Mouse (Mus musculus) thymus, postnatal 25 days (tissue): Measurements from ENCODE around the gene Rexo4.

Experiments
- DNase-seq: peaks from one replicate; pipeline ENCODE4 v3.0.0; 2022

Gene Rexo4

GRCm38 (mm10) chr2:26963923-26964723, at the start of gene Rexo4:
Rexo4 (minus strand) TSS chr2:26964386.
- peak; percentile 93 for DNase-seq

DNA sequence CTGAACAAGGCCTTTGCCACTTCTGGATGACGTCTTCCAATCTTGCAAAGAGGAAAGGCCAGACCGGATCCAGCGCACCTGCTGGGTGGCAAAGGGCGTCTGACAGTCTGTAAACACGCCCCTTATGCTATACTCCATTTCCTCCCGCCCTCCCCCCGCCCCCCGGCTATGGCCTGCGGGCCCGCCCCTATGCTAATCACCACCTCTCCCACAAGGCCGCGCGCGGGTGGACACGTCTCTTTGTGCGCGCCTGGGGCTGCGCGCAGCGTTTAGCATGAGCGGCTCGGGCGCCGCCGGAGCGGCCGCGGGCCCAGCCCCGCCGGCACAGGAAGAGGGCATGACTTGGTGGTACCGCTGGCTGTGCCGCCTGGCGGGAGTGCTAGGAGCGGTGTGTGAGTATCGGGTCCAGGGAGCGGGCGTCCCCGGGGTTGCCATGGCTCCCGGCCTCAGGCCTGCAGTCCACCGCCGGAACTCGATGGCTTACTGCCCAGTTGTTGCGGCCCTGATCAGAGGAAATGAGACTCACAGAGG, 45.6 kb upstream of the Rexo4 start, which contains the start of gene Cacfd1:
Cacfd1 (plus strand) TSS at position 213 of the 531 bp plus-strand sequence.
- DNase-seq: peak; percentile 91

DNA sequence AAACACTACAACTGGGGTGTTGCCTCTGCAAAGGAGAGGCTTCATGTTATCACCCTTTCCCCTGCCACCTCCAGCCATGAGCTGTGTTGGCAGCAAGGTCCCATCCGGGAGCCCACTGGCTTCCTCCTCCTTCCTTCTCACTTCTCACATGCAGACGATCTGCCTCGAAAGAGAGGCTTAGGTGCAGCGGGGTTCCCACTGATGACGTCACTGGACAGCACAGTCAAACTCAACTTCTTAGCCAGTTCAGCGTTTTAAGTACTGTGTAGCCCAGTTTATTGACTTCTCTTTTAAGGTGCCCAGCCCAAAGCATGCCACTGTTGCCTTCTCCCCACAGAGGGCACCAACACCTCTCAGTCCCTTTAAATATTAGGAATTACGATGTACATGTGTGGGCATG, 43.5 kb upstream of the Rexo4 start:
- no peak for DNase-seq

DNA sequence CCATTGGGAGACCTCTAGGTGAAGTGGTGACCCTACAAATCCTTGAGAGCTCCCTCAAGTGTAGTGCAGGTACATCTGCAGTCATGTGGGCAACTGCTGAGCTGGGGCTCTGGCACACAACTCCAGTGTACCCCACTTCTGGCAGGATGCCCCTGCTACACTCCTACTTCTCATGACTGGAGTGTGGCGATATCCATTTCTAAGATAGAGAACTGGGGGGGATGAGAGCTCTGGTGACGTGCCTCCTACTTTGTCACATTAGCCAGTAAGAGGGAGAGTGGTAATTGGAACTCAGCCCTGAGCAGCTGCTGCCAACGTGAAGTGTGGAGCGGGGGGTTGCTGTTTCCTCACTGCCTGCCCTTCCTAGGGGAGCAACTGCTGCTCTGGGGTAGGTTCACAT, 42.1 kb upstream of the Rexo4 start:
- DNase-seq: no peak

DNA sequence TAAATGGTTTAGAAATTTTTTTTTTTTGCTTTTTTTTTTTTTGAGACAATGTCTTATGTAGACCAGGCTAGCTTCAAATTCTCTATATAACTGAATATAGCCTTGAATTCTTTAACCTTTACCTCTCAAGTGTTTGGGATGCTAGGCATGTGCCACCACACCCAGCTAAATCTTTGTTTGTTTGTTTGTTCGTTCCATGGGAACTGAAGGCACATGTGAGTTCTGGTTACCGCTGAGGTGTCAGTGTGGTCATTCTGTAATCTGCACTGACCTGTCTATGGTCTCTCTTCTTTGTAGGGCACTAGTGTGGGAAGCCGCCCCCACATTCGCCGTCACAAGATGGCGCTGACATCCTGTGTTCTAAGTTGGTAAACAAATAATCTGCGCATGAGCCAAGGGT, 33.8 kb upstream of the Rexo4 start:
- no peak for DNase-seq

DNA sequence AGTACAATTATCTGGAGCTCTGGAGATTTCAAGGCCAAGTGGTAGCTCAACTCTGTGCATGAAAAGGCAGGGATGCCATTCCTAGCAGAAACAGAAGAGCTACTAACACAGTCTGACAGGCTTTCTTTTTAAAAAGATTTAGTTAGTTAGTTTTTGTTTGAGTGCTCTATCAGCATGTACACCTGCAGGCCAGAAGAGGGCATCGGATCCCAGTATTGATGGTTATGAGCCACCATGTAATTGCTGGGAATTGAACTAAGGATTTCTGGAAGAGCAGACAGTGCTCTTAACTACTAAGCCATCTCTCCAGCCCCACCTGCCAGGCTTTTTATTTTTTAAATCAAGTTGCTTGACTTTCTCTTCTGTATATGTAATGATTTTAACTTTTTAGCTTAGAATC, 33.3 kb upstream of the Rexo4 start:
- no peak for DNase-seq

- DNase-seq: no peak
Observed at GRCm38 (mm10) chr2:26993936-26994335, 29.8 kb upstream of the Rexo4 start.

GRCm38 (mm10) chr2:26984640-26985039, 20.5 kb upstream of the Rexo4 start:
- no peak for DNase-seq

- DNase-seq: no peak
Observed at GRCm38 (mm10) chr2:26984179-26984578, 20.0 kb upstream of the Rexo4 start.

- peak; percentile 34 for DNase-seq
Observed at GRCm38 (mm10) chr2:26980361-26980760, 16.2 kb upstream of the Rexo4 start.

GRCm38 (mm10) chr2:26973960-26974359, 9.8 kb upstream of the Rexo4 start:
- DNase-seq: no peak

- no peak for DNase-seq
Observed at GRCm38 (mm10) chr2:26973116-26973515, 8.9 kb upstream of the Rexo4 start, which contains the start of gene Adamts13. Adamts13 (plus strand) TSS chr2:26973416.

DNA sequence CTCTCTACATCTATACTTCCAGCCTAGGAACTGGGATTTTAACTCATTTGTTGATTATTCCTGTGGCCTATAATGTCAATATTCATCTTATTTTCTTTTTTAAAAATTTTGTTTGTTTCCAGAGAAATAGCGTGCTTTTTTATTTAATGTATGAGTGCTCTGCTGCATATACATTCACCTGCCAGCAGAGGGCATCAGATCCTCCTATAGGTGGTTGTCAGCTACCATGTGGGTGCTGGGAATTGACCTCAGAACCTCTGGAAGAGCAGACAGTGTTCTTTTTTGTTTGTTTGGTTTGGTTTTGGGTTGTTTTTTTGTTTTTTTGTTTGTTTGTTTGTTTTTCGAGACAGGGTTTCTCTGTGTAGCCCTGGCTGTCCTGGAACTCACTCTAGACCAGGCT, 3.1 kb upstream of the Rexo4 start:
- no peak for DNase-seq

- DNase-seq: no peak
Observed at GRCm38 (mm10) chr2:26964724-26965370, 661 bp upstream of the Rexo4 start.

GRCm38 (mm10) chr2:26960756-26961155, 3.4 kb downstream of the Rexo4 start:
- DNase-seq: no peak

GRCm38 (mm10) chr2:26957488-26957859, 6.7 kb downstream of the Rexo4 start:
- no peak for DNase-seq

DNA sequence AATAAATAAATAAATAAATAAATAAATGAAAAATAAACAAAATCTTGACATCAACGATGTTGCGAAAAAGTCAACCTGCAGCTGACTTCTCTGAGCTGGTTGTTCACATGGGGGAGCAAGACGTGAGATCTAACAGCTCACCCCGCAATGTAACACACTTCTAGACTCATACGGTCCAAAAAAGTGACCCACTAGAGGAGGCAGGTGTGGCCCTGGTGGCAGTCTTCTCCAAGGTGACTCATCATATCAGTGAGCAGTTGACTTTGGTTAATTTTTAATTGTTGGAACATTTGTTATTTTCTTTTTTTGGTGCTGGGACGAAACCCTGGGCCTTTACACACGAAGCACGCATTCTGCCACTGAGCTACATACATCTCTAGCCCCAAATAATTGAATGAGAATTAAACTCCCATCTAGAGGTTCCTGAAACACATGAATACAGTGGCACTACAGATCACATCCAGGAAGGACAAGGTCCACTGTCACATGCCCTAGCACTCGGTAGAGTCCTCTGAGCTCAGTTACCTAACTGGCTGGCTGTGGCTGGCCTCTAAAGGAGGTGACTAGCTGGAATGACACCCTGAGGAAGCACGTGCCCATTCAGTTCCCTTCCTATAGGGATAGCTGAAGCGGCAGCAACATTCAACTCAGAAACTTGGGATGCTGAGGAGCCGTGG, 7.2 kb downstream of the Rexo4 start:
- no peak for DNase-seq

DNA sequence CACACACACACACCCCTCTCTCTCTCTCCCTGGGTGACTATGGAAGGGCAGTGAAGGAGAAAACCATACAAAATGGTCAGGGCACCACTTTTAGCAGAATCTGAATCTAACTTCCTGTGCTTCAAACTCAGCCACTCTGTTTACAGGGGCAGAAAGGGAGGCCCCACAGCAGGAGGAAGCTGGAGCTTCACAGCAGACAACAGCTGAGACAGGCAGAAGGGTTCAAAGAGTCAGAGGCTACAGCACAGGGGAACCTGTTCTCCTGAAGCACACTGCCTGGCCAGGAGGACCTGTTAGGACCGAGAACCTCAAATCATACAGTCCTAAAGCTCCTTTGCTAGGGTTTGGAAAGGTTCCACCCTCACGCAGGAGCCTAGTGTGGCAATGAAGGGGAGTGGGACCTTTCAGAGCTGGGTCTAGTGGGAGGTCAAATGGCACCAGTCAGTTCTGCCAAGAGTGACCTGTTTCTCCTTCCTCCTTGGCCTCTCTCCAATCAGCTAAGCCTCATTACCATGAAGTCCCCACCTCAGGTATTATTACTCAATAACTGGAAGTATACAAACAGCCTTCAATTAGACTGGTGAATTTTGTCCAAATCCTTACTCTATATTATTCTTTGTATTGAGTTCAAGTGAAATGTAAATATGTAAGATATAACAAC, 9.3 kb downstream of the Rexo4 start:
- peak; percentile 42 for DNase-seq

DNA sequence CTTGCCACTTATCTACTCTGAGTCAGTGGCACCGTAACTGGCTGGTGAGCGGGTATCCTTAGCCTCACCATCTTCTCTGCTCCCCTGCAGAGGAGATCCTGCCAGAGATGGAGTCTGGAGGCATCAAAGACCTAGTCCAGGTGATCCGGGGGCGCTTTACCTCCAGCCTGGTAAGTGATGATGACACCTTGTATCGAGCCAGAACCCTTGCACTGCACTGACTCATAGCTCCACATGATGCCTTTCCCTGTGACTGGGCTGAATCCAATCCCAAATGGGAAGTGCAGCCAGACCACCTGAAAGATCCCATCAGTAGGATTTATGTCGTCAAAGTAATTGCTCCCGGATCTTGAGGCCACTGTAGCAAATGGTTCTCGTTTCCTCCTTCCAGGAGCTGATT, 11.3 kb downstream of the Rexo4 start:
- no peak for DNase-seq

DNA sequence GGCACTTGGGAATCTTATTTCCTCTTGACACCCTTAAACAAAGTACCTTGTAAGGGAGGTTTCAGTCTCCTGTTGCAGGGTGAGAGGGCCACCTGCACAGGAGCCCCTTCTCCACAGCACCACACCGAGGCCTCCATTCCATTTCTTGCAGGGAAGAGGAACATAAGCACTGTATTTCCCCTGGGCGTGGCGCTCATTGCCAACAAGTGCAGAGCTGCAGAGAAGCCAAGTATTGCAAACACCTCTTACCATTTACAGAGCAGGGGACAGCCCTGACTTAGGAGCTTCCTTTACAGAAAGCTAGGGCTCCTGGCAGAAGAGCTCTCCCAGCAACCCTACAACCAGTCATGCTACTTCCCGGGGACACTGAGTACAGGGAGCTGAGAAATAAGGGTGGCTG, 12.0 kb downstream of the Rexo4 start:
- no peak for DNase-seq

DNA sequence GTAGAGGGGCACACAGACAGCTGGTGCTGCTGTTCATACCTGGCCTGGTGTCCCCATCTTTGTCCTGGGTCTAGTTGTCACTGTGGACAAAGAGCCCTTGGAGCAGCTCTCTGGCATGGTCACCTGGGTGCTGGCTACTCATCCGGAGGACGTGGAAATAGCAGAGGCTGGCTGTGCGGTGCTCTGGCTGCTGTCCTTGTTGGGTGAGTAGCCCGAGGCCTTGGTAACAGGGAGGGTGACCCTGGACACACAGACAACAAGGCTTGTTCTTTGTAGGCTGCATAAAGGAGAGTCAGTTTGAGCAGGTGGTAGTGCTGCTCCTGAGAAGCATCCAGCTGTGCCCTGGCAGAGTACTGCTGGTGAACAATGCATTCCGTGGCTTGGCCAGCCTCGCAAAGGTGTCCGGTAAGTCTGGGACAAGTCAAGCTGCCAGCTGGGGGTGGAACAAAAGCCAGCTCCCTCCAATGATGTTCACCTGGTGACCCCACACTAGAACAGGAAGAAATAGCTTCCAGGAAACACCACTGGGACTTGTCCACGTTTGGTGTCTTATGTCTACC, 12.8 kb downstream of the Rexo4 start:
- DNase-seq: no peak

- DNase-seq: no peak
Observed at GRCm38 (mm10) chr2:26950411-26950810, 13.8 kb downstream of the Rexo4 start.

GRCm38 (mm10) chr2:26943253-26943652, 20.9 kb downstream of the Rexo4 start:
- no peak for DNase-seq
